Mouse (Mus musculus): ENCODE results near the gene Plpp6.

DNA sequence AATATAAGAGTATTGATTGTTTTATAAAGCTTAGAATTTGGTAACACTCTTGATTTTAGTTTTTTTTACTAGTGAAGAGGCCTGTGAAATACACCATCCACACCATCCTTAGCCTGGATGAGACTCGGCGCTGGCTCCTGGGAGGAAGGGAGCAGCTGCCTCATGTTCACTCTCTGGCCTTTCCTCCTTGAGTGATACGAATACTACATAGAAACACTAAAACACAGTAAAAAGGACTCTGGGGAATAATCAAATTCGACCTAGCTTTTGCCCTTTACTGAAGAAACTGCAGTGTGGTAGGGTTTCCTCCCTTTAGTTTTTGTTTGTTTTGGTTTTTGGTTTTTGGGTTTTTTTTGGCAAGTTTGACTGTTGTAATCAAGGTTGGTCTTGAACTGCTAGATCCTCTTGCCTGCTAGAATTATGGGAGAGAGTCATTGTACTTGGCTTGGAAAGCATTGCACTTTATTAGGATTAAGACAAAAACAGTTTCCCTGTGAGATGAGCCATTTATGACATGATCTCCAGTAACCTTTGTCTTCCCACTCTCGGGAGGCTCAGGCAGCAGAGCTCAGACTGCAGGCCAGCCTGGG, 50.8 kb downstream of the Plpp6 start:
- TF ChIP-seq CTCF (IDR thresholded peaks at IDR 0.05; ENCODE audit: insufficient read depth, low read depth, low read length) (no peak), POLR2A (IDR thresholded peaks at IDR 0.05; ENCODE audit: insufficient read depth, low read depth, low read length) (no peak)

Data from olfactory bulb, adult 2 months (tissue).